Mouse (Mus musculus) kidney, adult 9 months (tissue): ENCODE measurements at regions not wholly inside any gene's neighbourhood (a gene's known extent, or its start where the extent isn't known, plus 50 kb on each side); places are given as distances from the start of the nearest gene placed in this dataset.
A peak's percentile ranks its signal among the peaks of the same experiment; 100 is the strongest.

Experiments used
- DNase-seq: peaks from one replicate; pipeline ENCODE4 v3.0.0; 2022

DNA sequence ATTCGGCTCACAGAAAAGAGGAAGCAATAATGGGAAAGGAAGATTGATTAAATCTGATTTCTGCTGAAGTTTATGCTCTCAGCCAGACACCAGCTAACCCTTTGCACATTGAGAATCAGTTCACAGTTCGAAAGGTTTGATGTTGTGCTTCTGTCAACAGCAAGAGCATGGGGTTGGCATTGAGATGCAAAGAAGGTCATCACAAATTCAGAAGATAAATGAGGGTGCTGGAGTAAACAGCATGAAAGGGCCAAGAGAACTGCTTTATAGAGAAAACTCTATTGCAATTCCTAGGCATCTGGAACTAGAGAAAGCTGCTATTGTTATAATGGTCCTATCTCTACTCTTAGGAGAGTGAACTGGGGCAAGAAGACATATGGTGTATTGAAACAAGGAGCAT, 250.8 kb downstream of the Rab38 start:
- no peak for DNase-seq

DNA sequence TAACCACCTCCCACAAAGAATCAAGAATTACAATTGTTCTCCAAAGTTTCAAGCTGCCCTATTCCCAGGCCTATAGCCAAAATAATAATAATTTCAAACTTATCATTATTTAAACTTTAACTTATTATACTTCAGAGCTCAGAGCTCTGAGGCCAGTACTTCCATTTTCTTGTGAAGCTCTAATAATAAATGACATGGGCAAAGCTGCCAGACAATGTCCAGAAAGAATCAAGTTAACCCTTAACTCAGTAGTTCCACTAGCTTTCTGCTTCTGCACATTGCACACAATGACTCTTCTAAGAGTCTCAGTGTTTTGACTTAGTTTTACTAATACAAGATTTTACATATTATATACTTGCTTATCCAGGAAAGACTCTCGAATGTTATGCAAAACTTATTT, 291.0 kb downstream of the Rab38 start:
- peak; percentile 78 for DNase-seq

DNA sequence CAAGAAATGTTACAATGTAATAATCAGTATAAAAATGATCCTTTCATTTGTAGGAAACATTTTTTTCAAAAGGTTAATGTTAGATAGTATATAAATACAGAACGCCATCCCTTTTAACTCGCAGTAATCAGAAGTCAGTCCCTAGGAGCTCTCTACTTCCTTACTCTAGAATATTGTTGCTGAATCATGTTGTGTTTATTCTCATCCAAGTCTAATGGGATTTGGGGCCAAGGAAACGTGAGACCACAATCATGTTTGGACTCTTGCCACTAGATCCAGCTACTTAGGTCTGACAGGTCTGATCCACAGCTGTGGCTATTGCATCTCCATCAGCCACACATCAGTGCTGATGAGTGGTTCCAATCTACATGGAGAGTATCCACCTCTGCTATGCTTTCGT, 304.4 kb downstream of the Rab38 start:
- no peak for DNase-seq

DNA sequence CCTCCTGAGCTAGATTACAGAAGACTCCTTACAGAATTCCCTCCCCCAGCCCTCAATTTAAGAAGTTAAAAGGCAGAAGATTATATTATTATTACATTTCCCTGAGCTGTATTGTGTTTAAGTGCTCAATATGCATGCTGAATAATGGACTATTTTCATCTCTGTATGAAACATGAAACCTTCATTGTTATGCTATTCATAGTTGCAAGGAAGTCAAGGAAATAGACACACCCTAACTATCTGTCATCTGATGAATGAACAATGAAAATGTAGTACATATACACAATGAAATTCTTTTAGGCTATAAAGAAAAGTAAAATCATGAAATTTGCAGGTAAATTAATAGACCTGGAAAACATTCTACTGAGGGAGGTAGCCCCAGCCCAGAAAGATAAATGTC, 305.7 kb downstream of the Rab38 start:
- DNase-seq, result no peak

DNA sequence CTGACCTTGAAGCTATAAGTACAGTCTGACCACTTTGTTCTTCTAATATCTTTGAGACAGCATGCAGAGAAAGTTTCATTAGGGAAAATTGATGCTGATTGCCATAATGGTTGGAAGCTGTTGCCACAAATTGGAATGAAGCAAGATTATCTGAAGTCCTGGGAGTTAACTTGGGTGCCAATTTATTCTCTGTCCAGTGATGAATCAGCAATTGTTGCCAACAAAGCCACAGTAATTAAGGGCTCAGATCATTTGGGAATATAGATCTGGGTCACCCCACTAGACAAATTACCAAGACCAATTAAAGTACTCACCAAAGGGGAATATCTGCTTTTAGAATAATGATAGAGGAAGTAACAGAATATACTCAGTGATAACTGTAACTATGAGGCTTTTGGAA, 347.3 kb downstream of the Rab38 start:
- no peak for DNase-seq

DNA sequence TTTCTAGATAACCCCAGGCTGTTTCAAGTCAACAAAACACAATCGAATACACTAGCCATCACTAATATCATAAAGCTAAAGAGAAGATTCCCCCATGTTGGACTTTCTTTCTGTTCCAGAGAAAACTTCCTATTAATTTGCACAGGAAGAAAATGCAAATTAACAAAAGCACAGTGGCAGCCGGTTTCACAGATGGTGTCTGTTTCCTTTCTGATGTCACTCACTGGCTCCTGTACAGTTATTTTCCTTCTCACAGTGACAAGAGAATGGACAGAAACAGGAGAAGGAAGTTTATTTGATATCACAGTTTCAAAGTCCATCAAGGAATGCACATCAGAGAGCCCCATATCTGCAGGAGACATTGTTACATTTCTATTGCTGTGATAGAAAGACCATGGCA, 352.8 kb downstream of the Rab38 start:
- DNase-seq, result no peak

DNA sequence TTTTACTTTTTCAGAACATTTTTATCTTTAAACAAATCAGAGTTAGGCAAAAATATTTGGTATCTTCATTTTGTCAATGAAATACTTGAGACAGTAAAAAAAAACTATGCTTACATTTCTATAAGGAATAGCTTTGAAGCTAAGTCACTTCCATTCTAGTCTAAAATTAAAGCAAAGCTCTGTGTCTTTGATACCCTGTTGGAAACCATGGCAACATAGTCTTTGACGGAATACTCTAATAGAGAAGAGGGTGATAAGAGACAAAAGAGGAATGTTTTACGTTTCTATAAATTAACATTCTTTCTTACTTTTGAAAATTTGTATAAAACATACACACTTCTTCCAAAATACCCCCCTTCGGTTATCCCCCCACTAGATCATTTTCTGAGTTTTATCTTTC, 378.1 kb downstream of the Rab38 start:
- no peak for DNase-seq

DNA sequence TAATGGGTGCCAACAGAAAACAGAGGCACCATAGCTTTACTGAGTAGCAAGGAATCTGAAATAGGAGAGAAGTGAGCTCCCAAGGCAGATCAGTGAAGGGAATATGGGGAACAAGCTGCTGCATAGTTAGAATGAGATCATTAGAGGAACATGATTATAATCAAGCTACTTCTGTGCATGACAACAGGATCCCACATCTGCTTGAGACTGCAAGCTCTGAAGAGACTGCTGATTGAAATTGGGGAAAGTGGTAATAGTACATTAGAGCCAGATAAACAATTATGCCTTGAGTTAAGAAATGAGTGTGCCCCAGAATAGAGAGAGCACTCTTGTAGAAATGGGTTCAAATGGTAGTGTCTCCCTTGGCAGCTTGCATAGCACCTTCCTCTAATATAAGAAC, 380.1 kb downstream of the Rab38 start:
- no peak for DNase-seq

DNA sequence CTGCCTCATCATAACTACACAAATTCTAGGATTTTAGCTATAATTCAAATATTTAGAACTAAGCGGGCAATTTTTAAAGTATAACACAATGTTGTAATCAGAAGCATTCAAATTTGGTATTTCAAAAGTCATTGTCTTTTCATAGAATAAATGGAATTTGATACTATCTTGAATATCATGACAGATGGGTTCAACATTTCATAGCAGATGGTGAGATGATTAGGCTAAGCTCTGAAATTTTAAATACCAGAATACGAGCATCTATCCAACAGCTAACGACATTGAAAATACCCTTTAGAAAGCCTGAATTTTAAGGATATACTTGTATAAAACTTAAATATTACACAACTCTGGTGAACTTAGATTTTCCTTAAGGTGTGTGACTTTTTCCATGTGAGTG, 390.1 kb downstream of the Rab38 start:
- no peak for DNase-seq

DNA sequence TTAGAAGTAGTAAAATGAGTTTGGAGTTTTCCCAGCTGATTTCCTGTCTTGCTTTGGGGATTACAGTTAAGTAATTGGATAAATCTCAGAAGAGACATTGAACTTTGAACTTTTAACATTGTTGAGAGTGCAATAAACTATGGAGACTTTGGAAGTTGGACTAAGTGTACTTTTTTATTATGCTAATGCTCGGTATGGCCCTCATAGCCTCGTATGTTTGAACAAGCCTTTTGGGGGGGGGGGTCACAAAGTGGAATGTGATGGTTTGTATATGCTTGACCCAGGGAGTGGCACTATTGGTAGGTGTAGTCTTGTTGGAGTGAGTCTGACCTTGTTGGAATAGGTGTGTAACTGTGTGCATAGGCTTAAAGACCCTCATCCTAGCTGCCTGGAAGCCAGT, 396.4 kb downstream of the Rab38 start:
- no peak for DNase-seq

DNA sequence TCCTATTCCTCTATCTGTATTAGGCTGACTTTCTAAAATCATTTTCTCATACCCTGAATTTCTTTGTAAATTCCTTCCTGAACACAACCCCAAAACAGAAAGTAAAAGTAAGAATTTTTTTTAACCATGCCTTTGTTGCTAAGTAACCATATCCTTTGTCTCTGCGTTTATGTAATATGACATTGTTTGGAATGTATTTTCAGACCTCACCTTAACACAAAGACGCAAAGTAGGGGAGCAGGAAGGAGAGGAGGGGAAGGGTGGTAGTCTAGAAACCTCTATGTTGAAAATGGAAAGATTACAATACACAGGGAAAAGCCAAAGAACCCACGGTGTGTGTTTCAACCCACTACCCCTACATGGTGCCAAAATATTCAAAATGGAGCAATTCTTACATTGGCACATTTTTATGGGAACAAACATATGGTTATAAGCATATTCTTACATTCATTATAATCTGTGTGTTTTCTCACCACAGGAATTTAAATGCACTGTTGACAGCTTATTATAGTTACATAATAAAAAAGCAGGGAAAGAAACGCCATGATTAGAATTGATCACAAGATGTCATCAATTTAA, 418.0 kb downstream of the Rab38 start:
- no peak for DNase-seq
